Mouse (Mus musculus) liver, embryonic 12.5 days (tissue): ENCODE measurements around the gene Strbp. TPM values are rescaled to one million over a fixed set of nuclear protein-coding genes. Genes with fewer than 3 reads are reported as not detected.

Experiments used
- ATAC-seq: fragments of 200-750 bp; cut with Nextera tagmentation; 2 replicates; pipeline ENCODE4 v1.8.0; 2017; ENCODE audit warnings: moderate number of reproducible peaks, mild to moderate bottlenecking, moderate library complexity
- H3K27ac ChIP-seq: fragments of 300-500 bp; sonication (generic); 2 replicates; pipeline ENCODE4 v1.5.1; 2016; ENCODE audit warnings: mild to moderate bottlenecking
- H3K27me3 ChIP-seq: fragments of 300-500 bp; sonication (generic); replicated peaks from 2 replicates; pipeline ENCODE4 v1.6.1; 2016; ENCODE audit warnings: mild to moderate bottlenecking, moderate library complexity
- H3K36me3 ChIP-seq: fragments of 300-500 bp; sonication (generic); 2 replicates; pipeline ENCODE4 v1.6.1; 2016; ENCODE audit warnings: mild to moderate bottlenecking, moderate library complexity
- H3K4me1 ChIP-seq: fragments of 300-500 bp; sonication (generic); 2 replicates; pipeline ENCODE4 v1.6.1; 2016
- H3K4me2 ChIP-seq: fragments of 300-500 bp; sonication (generic); 2 replicates; pipeline ENCODE4 v1.6.1; 2016; ENCODE audit warnings: mild to moderate bottlenecking, moderate library complexity
- H3K4me3 ChIP-seq: fragments of 300-500 bp; sonication (generic); 2 replicates; pipeline ENCODE4 v1.5.1; 2016; ENCODE audit warnings: mild to moderate bottlenecking, moderate library complexity
- H3K9ac ChIP-seq: fragments of 300-500 bp; sonication (generic); 2 replicates; pipeline ENCODE4 v1.6.1; 2016; ENCODE audit warnings: mild to moderate bottlenecking, moderate library complexity
- H3K9me3 ChIP-seq: fragments of 300-500 bp; sonication (generic); replicated peaks from 2 replicates; pipeline ENCODE4 v1.6.1; 2016; ENCODE audit warnings: mild to moderate bottlenecking, moderate library complexity
- WGBS: fragments of 180-500 bp; shearing (Covaris S2); methylation state at CpG from one replicate; pipeline ENCODE4 v1.1.7; 2016; ENCODE audit not compliant: insufficient replicate concordance; 5-methylcytosine and 5-hydroxymethylcytosine counted together
- polyA plus RNA-seq: library from polyadenylated mRNA; unstranded; fragments of >200 nt; fragmentation: Nextera tagmentation; extraction: Ambion mirVana; gene quantifications from 2 replicates; pipeline ENCODE4 v1.2.1, GENCODE M21; 2016

Strbp gene
- polyA plus RNA-seq, 1 experiment from 2014 or later: 24.3 TPM

- no peak for ATAC-seq
- H3K27ac ChIP-seq: no peak overlapping the region
- H3K9me3 ChIP-seq: no peaks in the 10 kb centered on the region
- 54% methylated on average over 5 of the region's 5 CpGs for WGBS
- no peaks in the 10 kb centered on the region for H3K36me3 ChIP-seq
- peaks cover 12% of the 10 kb centered on the region for H3K4me1 ChIP-seq
- no peaks in the 10 kb centered on the region for H3K27me3 ChIP-seq
- H3K4me3 ChIP-seq: no peak overlapping the region
- H3K9ac ChIP-seq: no peak overlapping the region
- H3K4me2 ChIP-seq: no peak overlapping the region
Measured at GRCm38 (mm10) chr2:37731241-37731801, 27.7 kb upstream of the Strbp start.

GRCm38 (mm10) chr2:37724231-37724630, 20.6 kb upstream of the Strbp start:
- H3K4me2 ChIP-seq: no peak overlapping the region
- no peaks in the 10 kb centered on the region; the same call in 1 of the 2 replicates for H3K27me3 ChIP-seq
- H3K27ac ChIP-seq: no peak overlapping the region
- 67% methylated on average over 4 of the region's 4 CpGs for WGBS
- no peak overlapping the region for H3K4me3 ChIP-seq
- ATAC-seq: no peak
- H3K36me3 ChIP-seq: no peaks in the 10 kb centered on the region
- H3K9me3 ChIP-seq: no peaks in the 10 kb centered on the region
- H3K9ac ChIP-seq: no peak overlapping the region
- no peaks in the 10 kb centered on the region for H3K4me1 ChIP-seq

- H3K9ac ChIP-seq: no peak overlapping the region
- no peaks in the 10 kb centered on the region for H3K4me1 ChIP-seq
- H3K9me3 ChIP-seq: no peaks in the 10 kb centered on the region
- no peak overlapping the region for H3K4me2 ChIP-seq
- no peaks in the 10 kb centered on the region for H3K36me3 ChIP-seq
- no peaks in the 10 kb centered on the region; the same call in 1 of the 2 replicates for H3K27me3 ChIP-seq
- ATAC-seq: no peak
- 59% methylated on average over 11 of the region's 11 CpGs for WGBS
- no peak overlapping the region for H3K4me3 ChIP-seq
- H3K27ac ChIP-seq: no peak overlapping the region
Measured at GRCm38 (mm10) chr2:37723501-37724090, 19.9 kb upstream of the Strbp start.

- H3K4me2 ChIP-seq: no peak overlapping the region
- no peaks in the 10 kb centered on the region for H3K36me3 ChIP-seq
- no peak overlapping the region for H3K27ac ChIP-seq
- H3K9ac ChIP-seq: no peak overlapping the region
- ATAC-seq: no peak
- no peaks in the 10 kb centered on the region; the same call in 1 of the 2 replicates for H3K27me3 ChIP-seq
- no peak overlapping the region for H3K4me3 ChIP-seq
- 74% methylated on average over 14 of the region's 14 CpGs for WGBS
- no peaks in the 10 kb centered on the region for H3K9me3 ChIP-seq
- no peaks in the 10 kb centered on the region for H3K4me1 ChIP-seq
Measured at GRCm38 (mm10) chr2:37722674-37723465, 19.2 kb upstream of the Strbp start.

- WGBS: 58% methylated on average over 6 of the region's 6 CpGs
- no peaks in the 10 kb centered on the region for H3K4me1 ChIP-seq
- H3K9ac ChIP-seq: no peak overlapping the region
- no peak overlapping the region for H3K27ac ChIP-seq
- H3K4me3 ChIP-seq: no peak overlapping the region
- H3K9me3 ChIP-seq: no peaks in the 10 kb centered on the region
- H3K36me3 ChIP-seq: no peaks in the 10 kb centered on the region
- ATAC-seq: no peak
- H3K27me3 ChIP-seq: peaks cover 4% of the 10 kb centered on the region
- no peak overlapping the region for H3K4me2 ChIP-seq
Measured at GRCm38 (mm10) chr2:37716266-37716665, 12.6 kb upstream of the Strbp start.

- Histone ChIP-seq H3K27ac (no peak overlapping the region), H3K4me1 (no peaks in the 10 kb centered on the region), H3K4me3 (no peak overlapping the region), H3K9me3 (no peaks in the 10 kb centered on the region), H3K36me3 (no peaks in the 10 kb centered on the region), H3K4me2 (no peak overlapping the region), H3K27me3 (peaks cover 4% of the 10 kb centered on the region), H3K9ac (no peak overlapping the region)
- 30% methylated on average over 3 of the region's 3 CpGs for WGBS
- no peak for ATAC-seq
Measured at GRCm38 (mm10) chr2:37715364-37715763, 11.7 kb upstream of the Strbp start.

- Histone ChIP-seq H3K9me3 (no peaks in the 10 kb centered on the region), H3K4me3 (no peak overlapping the region), H3K9ac (no peak overlapping the region), H3K27me3 (peaks cover 12% of the 10 kb centered on the region), H3K27ac (no peak overlapping the region), H3K36me3 (no peaks in the 10 kb centered on the region), H3K4me2 (no peak overlapping the region), H3K4me1 (no peaks in the 10 kb centered on the region)
- WGBS: 59% methylated on average over 3 of the region's 3 CpGs
- ATAC-seq: no peak
Measured at GRCm38 (mm10) chr2:37713100-37713499, 9.4 kb upstream of the Strbp start.

- Histone ChIP-seq H3K27me3 (peaks cover 23% of the 10 kb centered on the region), H3K27ac (no peak overlapping the region), H3K9ac (no peak overlapping the region), H3K9me3 (no peaks in the 10 kb centered on the region), H3K36me3 (no peaks in the 10 kb centered on the region), H3K4me1 (0 out of 2 replicates have a peak, but pooled peaks cover 11% of the 10 kb centered on the region), H3K4me3 (no peak overlapping the region), H3K4me2 (no peak overlapping the region)
- no peak for ATAC-seq
- 75% methylated on average over 3 of the region's 3 CpGs for WGBS
Measured at GRCm38 (mm10) chr2:37708835-37709234, 5.2 kb upstream of the Strbp start.

GRCm38 (mm10) chr2:37704141-37704760, 592 bp upstream of the Strbp start:
- Histone ChIP-seq H3K36me3 (no peaks in the 10 kb centered on the region), H3K9ac (peak overlapping the region; percentile 96), H3K27me3 (peaks cover 19% of the 10 kb centered on the region), H3K27ac (no peak overlapping the region), H3K4me1 (peaks cover 32% of the 10 kb centered on the region), H3K4me3 (peak overlapping the region; percentile 91), H3K9me3 (no peaks in the 10 kb centered on the region), H3K4me2 (peak overlapping the region; percentile 97)
- no peak for ATAC-seq
- 24% methylated on average over 4 of the region's 4 CpGs for WGBS

- peaks cover 15% of the 10 kb centered on the region for H3K27me3 ChIP-seq
- 1% methylated on average over 68 of the region's 70 CpGs for WGBS
- peak overlapping the region; percentile 91 for H3K4me3 ChIP-seq
- ATAC-seq: peak; percentile 33
- peak overlapping the region; percentile 97 for H3K4me2 ChIP-seq
- peaks cover 32% of the 10 kb centered on the region for H3K4me1 ChIP-seq
- H3K36me3 ChIP-seq: no peaks in the 10 kb centered on the region
- no peaks in the 10 kb centered on the region for H3K9me3 ChIP-seq
- H3K9ac ChIP-seq: peak overlapping the region; percentile 96
- peak overlapping the region; percentile 88 for H3K27ac ChIP-seq
Measured at GRCm38 (mm10) chr2:37702301-37703172, 1.1 kb downstream of the Strbp start.

GRCm38 (mm10) chr2:37689064-37689615, 14.5 kb downstream of the Strbp start:
- no peak overlapping the region for H3K27ac ChIP-seq
- H3K4me1 ChIP-seq: 0 out of 2 replicates have a peak, but pooled peaks cover 6% of the 10 kb centered on the region
- ATAC-seq: no peak
- H3K9me3 ChIP-seq: no peaks in the 10 kb centered on the region
- 63% methylated on average over 3 of the region's 3 CpGs for WGBS
- H3K4me2 ChIP-seq: no peak overlapping the region
- H3K36me3 ChIP-seq: no peaks in the 10 kb centered on the region
- no peak overlapping the region for H3K4me3 ChIP-seq
- no peaks in the 10 kb centered on the region for H3K27me3 ChIP-seq
- no peak overlapping the region for H3K9ac ChIP-seq
